Mouse (Mus musculus) testis, adult 2 months (tissue): ENCODE measurements around the gene Tns4.

Experiments used
- CTCF ChIP-seq: fragments of 200-500 bp; IDR thresholded peaks from 2 replicates; pipeline ENCODE4 v1.5.1; 2012; ENCODE audit warnings: low read depth, mild to moderate bottlenecking, inconsistent platforms, low read length, moderate library complexity; ENCODE audit not compliant: control insufficient read depth, insufficient read depth, insufficient replicate concordance
- POLR2A ChIP-seq: fragments of 200-500 bp; IDR thresholded peaks from 2 replicates; pipeline ENCODE4 v1.6.1; 2012; ENCODE audit warnings: low read depth, mild to moderate bottlenecking, inconsistent platforms, low read length, moderate library complexity; ENCODE audit not compliant: control insufficient read depth

DNA sequence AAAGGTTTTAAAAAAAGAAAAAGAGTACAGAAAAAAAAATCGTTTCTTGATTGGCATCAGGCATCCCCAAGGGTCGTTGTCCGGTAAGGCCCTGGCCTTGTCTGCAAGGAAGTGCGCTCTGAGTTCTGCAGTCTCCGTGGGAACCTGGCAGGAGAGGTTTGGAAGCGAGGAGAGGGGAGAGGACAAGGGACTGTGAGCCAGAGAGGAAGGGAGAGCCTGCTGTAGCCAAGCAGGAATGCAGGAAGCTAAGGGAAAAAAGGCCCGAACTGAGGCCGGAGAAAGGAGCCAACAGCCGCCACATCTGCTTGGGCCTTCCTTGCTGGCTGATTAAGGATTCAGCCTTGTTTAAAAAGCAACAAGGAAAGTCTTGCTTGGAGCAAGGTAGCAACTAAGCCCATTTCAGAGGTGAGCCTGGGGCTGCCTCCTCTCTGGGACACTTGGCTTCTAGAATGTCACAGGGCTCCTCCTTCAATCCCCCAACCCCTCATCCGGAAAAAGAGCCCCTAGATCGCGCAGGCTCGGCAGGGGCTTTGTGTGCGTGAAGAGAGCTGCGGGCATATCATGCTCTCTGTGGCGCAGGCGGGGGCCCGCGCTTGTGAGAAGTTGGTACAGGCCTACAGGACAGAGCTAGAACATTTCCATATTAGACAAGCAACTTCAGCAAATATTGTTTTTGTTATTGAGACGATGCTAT, 31.6 kb upstream of the Tns4 start:
- TF ChIP-seq POLR2A (no peak), CTCF (no peak)
